Mouse (Mus musculus) splenic B cell, adult 2 months (primary cell): ENCODE measurements around the gene Cdk19.

Experiments used
- DNase-seq: peaks from one replicate; pipeline ENCODE4 v3.0.0-alpha.2; 2011; ENCODE audit warnings: low read depth, low spot score
- H3K27me3 ChIP-seq: 2 replicates; pipeline ENCODE4 v1.6.1; 2012; ENCODE audit warnings: mild to moderate bottlenecking, low read length, moderate library complexity, mixed read lengths; ENCODE audit not compliant: control insufficient read depth, poor library complexity, insufficient read depth, severe bottlenecking
- H3K36me3 ChIP-seq: 2 replicates; pipeline ENCODE4 v1.6.1; 2012; ENCODE audit warnings: mild to moderate bottlenecking, low read length, moderate library complexity, mixed read lengths; ENCODE audit not compliant: control insufficient read depth, poor library complexity, insufficient read depth, severe bottlenecking

Gene Cdk19

DNA sequence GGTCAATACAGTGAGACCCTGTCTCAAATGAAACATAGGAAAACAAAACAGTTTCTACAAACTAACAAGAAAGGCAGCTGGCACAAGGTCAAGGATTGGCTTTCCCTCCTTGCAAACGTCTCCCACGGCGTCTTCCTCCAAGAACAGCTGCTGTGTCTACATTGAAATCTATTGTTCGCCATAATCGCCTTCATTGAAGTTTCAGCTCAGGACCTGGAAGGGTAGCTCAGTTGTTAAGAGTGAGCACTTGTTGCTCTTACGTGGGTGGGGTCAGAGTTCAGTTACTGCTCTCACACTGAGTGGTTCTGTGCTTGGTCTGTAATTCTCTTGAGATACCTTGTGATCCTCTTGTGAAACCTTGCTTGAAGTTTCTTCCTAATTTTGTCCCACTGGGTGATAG lies 6.5 kb upstream of the Cdk19 start:
- DNase-seq = no peak
- no peaks in the 10 kb centered on the region for H3K27me3 ChIP-seq
- H3K36me3 ChIP-seq = no peaks in the 10 kb centered on the region

DNA sequence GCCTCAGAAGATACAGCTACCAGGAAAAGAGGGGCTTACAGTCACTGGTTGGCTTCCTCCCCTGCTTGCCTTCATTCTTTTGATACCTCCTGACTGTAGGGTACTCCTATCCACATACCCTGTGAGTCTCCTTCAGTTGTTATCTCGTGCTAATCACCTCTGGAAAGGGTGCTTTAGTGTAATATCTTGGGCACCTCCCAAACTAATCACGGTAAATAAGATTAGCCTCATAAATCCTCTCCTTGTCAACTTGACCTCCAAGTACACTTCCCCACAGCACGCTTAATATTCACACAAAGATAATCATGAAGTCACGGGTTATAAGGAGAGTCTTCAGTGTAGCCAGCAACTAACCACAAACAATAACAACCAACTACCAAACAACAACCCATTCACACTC lies 2.7 kb downstream of the Cdk19 start:
- Histone ChIP-seq H3K36me3 (no peaks in the 10 kb centered on the region), H3K27me3 (no peaks in the 10 kb centered on the region)

DNA sequence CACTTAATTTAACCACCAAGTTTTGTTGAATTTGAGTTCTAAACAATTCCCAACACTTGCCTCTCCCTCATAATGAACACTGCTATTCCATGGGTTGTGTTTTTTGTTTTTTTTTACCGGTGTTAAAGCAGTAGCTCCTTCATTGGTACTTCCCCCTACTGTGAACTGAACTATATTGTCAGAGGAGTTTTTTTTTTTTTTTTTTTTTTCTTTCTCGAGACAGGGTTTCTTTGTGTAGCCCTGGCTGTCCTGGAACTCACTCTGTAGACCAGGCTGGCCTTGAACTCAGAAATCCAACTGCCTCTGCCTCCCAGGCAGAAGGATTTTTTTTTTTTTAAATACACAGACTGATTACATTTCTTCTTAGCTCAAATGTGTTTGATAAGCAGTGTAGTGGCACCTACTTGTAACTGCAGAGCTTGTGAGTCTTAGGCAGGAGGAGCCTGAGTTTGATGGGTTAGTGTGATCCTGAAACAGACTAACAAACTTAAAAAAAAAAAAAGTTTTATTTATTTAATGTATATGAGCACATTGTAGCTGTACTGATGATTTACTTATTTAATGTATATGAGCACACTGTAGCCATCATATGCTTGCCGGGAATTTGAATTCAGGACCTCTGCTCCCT lies 7.5 kb downstream of the Cdk19 start:
- Histone ChIP-seq H3K27me3 (no peaks in the 10 kb centered on the region), H3K36me3 (no peaks in the 10 kb centered on the region)
- DNase-seq = no peak

More for the DNA sequence above, 2.7 kb downstream of the Cdk19 start:
- no peak for DNase-seq

DNA sequence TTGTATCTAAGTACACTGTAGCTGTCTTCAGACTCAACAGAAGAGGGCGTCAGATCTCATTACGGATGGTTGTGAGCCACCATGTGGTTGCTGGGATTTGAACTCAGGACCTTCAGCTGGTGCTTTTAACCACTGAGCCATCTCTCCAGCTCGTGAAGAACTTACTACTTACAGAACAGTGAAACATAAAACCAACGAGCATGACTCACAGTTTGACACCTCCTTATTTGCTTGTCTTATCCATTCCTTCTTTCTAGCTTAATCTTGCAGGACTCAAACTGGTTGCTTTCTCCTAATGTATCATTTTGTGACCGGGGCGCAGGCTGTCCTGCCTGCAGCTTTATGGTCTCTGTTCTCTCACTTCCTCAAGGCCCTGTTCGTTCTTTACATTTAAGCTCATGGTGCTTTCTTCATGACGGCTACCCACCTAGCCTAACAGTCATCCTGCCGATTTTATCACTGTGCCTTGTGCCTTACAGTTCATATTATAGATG lies 8.1 kb downstream of the Cdk19 start:
- Histone ChIP-seq H3K36me3 (no peaks in the 10 kb centered on the region), H3K27me3 (no peaks in the 10 kb centered on the region)
- DNase-seq = peak; percentile 47

DNA sequence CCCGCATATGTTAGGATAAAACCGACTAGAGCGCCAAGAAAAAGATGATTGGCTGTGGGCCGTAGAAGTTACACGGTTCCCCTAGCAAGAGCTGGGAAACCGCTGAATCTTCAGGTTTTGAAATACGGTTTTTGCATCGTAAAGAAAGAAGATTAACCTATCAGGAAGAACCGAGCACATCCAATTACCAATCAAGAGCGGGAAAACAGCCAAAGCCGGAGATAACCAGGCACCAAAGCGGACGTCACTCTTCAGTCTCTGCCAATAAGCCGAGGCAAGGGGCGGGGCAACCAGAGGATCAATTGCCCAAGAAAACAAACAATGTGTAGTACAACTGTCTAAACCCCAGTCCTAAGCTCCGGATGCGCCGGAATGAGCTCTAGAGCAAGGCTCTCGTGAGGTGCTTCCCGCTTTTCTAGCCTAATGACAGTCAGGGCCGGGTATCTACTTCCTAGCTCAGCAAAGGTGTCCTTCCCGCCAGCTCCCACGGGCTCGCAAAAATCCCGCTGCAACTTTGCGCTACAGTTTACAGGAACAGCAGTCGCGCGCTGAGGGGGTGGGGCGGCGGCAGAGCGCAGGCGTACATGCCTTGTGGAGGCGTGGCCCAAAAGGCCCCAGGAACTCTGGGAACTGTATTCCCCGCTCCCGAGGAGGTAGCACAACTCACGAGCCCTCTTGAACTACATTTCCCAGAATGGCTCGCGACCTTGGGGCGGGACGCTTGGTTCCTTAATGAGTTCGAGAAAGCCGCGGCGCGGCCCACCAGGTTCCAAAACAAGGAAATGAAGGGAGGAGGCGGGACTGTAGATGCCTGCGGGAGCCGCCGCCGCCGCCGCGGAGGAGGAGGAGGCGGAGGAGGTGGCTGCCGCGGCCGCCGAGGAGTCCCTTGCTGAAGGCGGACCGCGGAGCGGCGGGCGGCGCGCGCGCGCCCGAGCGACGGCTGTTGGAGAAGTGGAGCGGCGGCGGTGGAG lies 9.5 kb downstream of the Cdk19 start:
- peak; percentile 99 for DNase-seq
- H3K36me3 ChIP-seq = no peaks in the 10 kb centered on the region
- H3K27me3 ChIP-seq = no peaks in the 10 kb centered on the region

DNA sequence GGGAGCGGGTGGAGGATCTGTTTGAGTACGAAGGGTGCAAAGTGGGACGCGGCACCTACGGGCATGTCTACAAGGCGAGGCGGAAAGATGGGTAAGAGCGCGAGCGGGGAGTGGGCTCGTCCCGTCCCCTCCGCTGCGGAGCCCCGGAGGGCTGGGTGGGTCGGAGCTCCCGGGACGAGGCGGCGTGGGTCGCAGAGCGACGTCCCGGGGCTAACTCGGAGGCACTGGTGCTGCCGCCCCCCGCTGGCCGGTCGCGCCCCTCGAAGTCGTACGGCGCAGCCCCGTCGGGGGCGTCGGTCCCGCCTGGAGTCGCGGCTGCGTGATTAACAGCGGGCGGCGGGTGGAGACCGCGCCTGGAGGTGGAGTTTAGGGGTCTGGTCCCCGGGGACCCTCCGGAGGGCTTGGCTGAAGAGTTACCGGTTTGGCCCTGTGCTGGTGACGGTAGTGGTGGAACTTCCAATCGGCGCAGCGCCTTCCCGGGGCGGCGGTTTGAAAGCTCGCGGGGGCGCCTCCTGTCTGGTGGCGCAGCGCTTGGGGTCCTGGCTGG lies 10.3 kb downstream of the Cdk19 start:
- H3K27me3 ChIP-seq = no peaks in the 10 kb centered on the region
- no peaks in the 10 kb centered on the region for H3K36me3 ChIP-seq
- peak; percentile 81 for DNase-seq

DNA sequence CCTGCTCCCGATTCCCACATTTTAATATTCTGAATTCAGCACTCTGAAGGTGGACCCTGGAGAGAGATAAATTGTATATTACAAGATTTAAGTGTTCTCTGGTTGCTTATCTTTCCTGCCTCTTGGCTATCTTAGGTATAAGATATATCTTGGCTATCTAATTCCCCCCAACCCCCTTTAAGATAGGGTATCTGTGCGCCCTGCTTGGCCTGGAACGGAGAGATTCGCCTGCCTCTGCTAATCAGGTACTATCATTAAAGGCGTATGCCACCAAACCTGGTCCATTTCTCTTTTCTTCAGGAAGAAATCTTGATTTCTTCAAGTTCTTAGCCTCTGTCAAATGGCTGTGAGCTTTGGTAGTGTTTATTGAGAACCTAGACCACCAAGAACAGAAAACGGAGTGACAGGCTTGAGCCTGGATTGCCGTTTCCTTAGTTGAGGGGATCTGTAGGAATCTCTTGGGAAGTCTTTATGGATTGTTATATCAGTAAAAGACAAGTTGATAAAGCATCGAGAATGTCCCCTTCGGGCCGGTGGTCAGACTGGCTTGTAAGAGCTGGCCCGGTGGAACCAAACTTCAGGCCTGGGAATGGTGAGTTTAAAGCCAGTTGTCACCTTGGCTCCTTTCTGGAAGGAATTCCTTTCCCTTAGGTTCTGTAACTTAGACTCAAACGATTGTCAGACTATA lies 11.0 kb downstream of the Cdk19 start:
- H3K36me3 ChIP-seq = no peaks in the 10 kb centered on the region
- no peak for DNase-seq
- no peaks in the 10 kb centered on the region for H3K27me3 ChIP-seq

DNA sequence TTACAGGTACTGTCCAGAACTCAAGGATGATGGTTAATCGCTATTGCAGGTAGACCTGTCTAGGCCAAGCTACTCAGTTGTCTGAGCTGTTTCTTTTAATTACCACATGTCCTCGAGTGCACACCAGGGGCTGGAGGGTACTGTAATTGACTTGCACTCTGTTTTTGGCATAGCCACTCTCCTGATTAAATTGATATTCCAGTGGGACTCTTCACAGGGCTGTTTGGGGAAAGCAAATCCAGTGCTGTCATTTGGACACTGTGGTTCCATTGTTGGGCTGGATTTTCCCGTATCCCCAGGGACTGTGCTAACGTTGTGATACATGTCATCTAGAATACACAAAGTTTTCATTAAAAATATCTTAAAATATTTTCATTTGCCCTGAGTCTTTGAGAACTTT lies 11.8 kb downstream of the Cdk19 start:
- no peaks in the 10 kb centered on the region for H3K27me3 ChIP-seq
- no peaks in the 10 kb centered on the region for H3K36me3 ChIP-seq
- DNase-seq = no peak

DNA sequence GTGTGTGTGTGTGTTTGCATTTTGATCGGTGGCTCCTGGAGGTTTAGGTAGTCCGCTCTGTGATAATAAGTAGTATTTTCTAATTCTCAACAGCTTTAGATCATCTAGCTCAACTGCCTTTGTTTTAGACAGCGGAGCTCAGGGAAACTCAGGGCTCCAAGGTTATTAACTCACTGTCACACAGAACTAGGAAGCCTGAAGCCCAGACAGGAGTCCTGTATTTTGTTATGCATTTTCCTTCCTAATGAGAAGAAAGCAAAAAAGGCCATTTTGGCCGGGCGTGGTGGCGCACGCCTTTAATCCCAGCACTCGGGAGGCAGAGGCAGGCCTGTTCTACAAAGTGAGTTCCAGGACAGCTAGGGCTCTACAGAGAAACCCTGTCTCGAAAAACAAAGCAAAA lies 14.7 kb downstream of the Cdk19 start:
- Histone ChIP-seq H3K36me3 (0 out of 2 replicates have a peak, but pooled peaks cover 1% of the 10 kb centered on the region), H3K27me3 (no peaks in the 10 kb centered on the region; the same call in 1 of the 2 replicates)
- DNase-seq = no peak

DNA sequence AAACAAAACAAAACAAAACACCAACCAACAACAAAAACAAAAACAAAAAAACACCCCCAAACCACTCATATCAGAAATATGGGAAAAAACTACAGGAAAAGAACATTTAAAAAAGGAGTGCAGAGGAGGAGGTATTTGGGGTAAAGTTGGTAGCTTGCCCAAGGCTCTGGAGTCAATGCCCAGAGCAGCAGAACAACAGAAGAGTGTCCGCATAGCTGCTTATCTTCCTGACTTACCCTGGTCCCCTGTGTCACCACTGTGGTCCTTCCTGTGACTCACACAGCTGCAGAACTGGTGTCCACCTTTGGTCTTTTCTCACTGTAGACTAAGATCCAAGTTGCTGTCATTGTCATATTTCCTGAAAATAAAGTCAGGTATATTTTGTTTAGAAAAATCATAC lies 15.2 kb downstream of the Cdk19 start:
- H3K36me3 ChIP-seq = 0 out of 2 replicates have a peak, but pooled peaks cover 1% of the 10 kb centered on the region
- no peaks in the 10 kb centered on the region; the same call in 1 of the 2 replicates for H3K27me3 ChIP-seq
- DNase-seq = no peak

DNA sequence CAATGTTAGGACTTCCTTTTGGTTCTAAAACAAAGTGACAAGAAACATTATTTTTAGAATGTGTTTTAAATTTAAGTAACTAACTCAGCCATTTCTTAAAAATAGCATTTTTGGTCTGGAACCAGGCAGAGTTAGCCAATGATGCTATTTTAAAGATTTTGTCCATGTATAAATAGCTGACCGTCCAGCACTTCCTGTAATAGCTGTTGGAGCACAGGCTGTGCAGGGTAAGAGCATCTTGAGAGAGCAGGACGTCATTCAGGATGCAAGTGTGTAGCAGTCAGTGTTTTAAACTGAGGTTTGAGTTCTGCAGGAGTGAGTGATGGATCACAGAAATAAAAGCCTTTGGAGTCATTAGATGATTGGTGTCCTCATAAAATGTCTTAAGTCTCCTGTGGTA lies 18.8 kb downstream of the Cdk19 start:
- H3K27me3 ChIP-seq = no peaks in the 10 kb centered on the region; the same call in 1 of the 2 replicates
- no peak for DNase-seq

DNA sequence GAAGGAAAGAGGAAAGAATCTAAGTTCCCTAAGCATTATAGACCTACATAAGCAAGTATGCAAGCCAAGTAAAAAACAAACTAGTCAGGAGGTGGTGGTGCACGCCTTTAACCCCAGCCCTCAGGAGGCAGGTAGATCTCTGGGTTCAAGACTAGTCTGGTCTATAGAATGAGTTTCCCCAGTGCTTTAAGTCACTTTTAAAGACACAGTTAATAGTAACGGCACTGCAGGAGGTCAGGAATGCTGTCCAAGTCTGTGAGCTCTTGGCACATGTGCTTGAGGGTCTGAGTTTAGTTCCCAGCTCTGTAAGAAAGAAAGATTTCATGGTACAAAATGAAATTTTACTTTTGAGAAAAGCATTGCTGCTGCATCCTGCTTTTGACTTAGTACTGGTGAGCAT lies 19.8 kb downstream of the Cdk19 start:
- Histone ChIP-seq H3K27me3 (no peaks in the 10 kb centered on the region; the same call in 1 of the 2 replicates), H3K36me3 (0 out of 2 replicates have a peak, but pooled peaks cover 1% of the 10 kb centered on the region)
- DNase-seq = no peak

More for the DNA sequence above, 18.8 kb downstream of the Cdk19 start:
- H3K36me3 ChIP-seq = 0 out of 2 replicates have a peak, but pooled peaks cover 1% of the 10 kb centered on the region

DNA sequence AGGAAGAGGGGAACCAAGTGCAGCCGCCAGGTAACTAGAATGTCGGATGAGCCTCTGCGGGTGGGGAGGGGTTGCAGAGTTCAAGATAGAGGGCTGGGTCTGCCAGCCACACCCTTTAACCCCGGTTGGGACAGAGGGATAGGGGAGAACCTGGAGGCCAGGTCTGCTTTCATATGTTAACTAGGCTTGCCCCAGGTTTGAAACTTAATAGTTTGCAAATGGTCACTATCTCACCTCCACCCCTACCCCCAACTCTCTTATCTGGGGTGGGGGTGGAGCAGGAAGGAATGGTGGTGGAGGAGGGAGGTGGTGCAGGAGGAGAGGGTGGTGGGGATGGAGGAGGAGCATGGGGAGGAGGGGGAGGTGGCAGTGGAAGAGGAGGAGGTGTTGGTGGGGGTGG lies 23.6 kb downstream of the Cdk19 start:
- DNase-seq = no peak
- Histone ChIP-seq H3K36me3 (0 out of 2 replicates have a peak, but pooled peaks cover 1% of the 10 kb centered on the region), H3K27me3 (no peaks in the 10 kb centered on the region; the same call in 1 of the 2 replicates)

DNA sequence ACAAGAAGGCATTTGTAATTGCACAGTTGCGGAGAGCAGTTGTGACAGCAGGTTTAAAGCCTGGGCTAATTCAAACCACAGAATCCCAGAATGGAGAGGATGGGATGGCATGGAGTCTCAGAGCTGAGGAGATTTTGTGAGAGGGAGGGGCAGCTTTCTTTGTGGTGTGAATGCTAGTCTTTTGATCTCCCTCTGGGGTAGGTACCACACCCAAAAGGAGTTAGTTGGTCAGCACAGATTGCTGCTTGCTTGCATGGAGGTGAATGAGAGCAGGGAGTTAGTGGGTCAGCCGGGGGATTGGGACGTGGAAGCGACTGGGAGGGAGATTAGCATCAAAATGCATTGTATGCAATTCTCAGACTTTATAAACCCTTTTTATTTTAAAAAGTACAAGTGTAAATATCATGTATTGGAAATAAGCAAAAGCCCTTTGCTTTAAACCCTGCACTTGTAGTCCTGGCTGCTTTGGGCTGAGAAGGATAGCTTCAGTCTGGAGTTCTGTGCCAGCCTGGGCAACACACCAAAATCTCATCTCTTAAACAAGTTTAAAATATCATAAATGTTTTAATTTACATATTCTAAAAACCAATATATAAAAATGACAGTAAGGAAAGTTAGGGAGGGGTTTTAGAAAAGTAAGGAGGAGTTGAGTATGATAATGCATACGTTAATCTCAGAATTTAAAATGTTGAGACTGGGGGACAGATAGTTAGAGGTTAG lies 25.4 kb downstream of the Cdk19 start:
- Histone ChIP-seq H3K27me3 (no peaks in the 10 kb centered on the region), H3K36me3 (no peaks in the 10 kb centered on the region)
- no peak for DNase-seq
